8 mouse cellular contexts compared by ENCODE assay signal in the genomic region with DNA sequence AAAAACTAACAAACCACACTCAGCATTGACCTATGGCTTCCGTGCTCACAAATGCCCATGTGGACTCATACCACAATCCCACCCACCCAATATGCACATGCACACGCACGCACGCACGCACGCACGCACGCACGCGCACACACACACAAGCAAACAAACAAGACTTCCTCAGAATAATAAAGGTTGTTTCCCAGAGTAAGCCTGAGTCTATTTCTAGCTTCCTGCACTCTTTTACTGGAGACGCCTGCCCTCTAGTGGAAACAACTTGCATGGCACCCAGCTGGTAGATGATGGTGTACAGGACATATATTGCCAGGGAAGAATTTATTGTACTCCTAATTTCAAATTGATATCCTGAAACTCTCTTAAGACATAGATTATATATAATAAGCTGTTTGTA. TPM values are rescaled to one million over a fixed set of nuclear protein-coding genes. Genes with fewer than 3 reads are reported as not detected.
DNase-seq lines count a peak whose midpoint lies in the region; ATAC-seq lines count a peak whose summit lies in the region.

No protein-coding gene starts in this region.

- 29% methylated on average over 11 of the region's 11 CpGs for WGBS in midbrain, embryonic 13.5 days

- no peak overlapping the region for H3K27ac ChIP-seq in midbrain, embryonic 13.5 days

- no peaks in the 10 kb centered on the region for H3K27me3 ChIP-seq in midbrain, embryonic 13.5 days

- H3K9ac ChIP-seq in midbrain, embryonic 13.5 days (replicated peaks) = no peak overlapping the region

- no peak overlapping the region for H3K4me3 ChIP-seq in midbrain, embryonic 13.5 days (replicated peaks)

- DNase-seq in CD4-positive, CD25-positive, alpha-beta regulatory T cell, adult 2 months (ENCODE audit: low read depth, low spot score) = peak; percentile 45
- DNase-seq in embryo, embryonic 10.5 days (ENCODE audit: low spot score) = peak; percentile 89
- peak; percentile 27 to 42 for DNase-seq in gastrocnemius, postnatal 36 days
- peak; percentile 34 for DNase-seq in kidney, adult 11 months
- peak; percentile 69 to 72 for DNase-seq in left cerebral cortex, postnatal 36 days (ENCODE audit: low spot score in 2 of 2)
- peak; percentile 45 to 75 for DNase-seq in spleen, adult 18-20 months

- intact Hi-C loops in gastrocnemius, postnatal 36 days (cut with DNase I) = loop anchor here (10.0 kb wide), 1 partner anchor 237 kb away; no protein-coding TSS in a partner anchor
- intact Hi-C loops in left cerebral cortex, postnatal 36 days (cut with DNase I) = loop anchor here (2.0 to 5.0 kb wide), 3 partner anchors 81 to 469 kb away; no protein-coding TSS in a partner anchor

- no peaks in the 10 kb centered on the region for H3K36me3 ChIP-seq in midbrain, embryonic 13.5 days

- no peak for ATAC-seq in CD4-positive, CD25-positive, alpha-beta regulatory T cell, adult 4 months
- ATAC-seq in midbrain, embryonic 13.5 days = peak; percentile 88

- no peaks in the 10 kb centered on the region for H3K9me3 ChIP-seq in midbrain, embryonic 13.5 days

- no peaks in the 10 kb centered on the region for H3K4me1 ChIP-seq in midbrain, embryonic 13.5 days (replicated peaks)

- H3K4me2 ChIP-seq in midbrain, embryonic 13.5 days (replicated peaks) = peak overlapping the region; percentile 26

RNA-seq across cellular contexts. Expression of a gene that starts 29.8 kb away (rescaled TPM):
- polyA plus RNA-seq in CD4-positive, CD25-positive, alpha-beta regulatory T cell, adult 4 months (2017; shearing (Covaris generic)) = not detected
- total RNA-seq in gastrocnemius, postnatal 36 days (2021) = not detected
- not detected for total RNA-seq in left cerebral cortex, postnatal 36 days (2021)
- 0.18 TPM in 1 of 2 replicates, not detected in the other for polyA plus RNA-seq in midbrain, embryonic 13.5 days (2015; fragmentation: Nextera tagmentation; extraction: Ambion mirVana)

Comparison
In these comparisons a context has a peak if more than half of its experiments do, and no peak if none do; other contexts are left out.
1. DNase-seq: peak in every context shown above with its lines; median percentile 89 in embryo, embryonic 10.5 days; 70 in left cerebral cortex, postnatal 36 days; 60 in spleen, adult 18-20 months; 45 in CD4-positive, CD25-positive, alpha-beta regulatory T cell, adult 2 months; 34 in gastrocnemius, postnatal 36 days; 34 in kidney, adult 11 months.